Mouse (Mus musculus) adrenal gland, postnatal 14 days (tissue): ENCODE results near the gene Pank1. TPM values are rescaled to one million over a fixed set of nuclear protein-coding genes. Genes with fewer than 3 reads are reported as not detected.

Source experiments
- DNase-seq: peaks from one replicate; pipeline ENCODE4 v3.0.0; 2021; ENCODE audit warnings: mixed read lengths
- microRNA-seq, 2 experiments: library from miRNA; unstranded; fragments of <30 nt; microRNA quantifications; one replicate each; pipeline ENCODE4 v1.2.0; 2021
- total RNA-seq: library from RNA; stranded (reverse); gene quantifications from 2 replicates; pipeline ENCODE4 v1.2.3, GENCODE M21; 2021

The Pank1 gene
- total RNA-seq, 1 experiment from 2014 or later: 134 TPM

DNA sequence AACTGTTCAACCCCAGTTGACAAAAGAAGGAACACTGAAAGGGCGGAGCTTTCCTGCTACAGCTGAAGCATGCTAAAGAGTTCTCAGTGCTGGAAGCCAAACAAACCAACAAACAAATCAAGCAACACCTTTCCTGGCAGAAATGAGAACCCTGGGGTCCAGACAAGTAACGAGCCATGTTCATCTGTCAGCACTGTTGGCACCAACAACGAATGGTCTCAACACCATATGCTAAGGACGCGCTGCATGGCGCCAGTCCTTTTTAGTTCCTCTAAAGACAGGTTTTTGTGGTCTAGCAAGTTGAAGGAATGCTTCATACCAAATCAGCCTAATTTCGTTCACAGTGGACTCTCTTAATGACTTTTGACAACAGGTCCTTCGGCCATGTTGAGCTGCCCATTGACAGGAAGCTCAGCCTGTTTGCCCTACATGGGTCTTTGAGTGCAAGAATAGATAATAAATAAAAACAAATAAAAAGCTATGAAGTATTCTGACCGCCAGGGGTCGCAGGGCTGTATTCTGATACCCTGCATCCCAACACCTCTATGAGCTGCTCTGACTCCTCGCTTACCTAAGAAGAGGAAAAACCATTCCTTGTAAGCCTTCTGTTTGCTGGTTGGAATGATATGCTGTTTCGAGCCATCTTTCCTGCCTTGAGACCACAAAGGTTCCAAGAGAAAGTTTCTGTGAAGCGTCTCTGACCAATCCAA, 53.2 kb downstream of the Pank1 start:
- peak; percentile 66 for DNase-seq

DNA sequence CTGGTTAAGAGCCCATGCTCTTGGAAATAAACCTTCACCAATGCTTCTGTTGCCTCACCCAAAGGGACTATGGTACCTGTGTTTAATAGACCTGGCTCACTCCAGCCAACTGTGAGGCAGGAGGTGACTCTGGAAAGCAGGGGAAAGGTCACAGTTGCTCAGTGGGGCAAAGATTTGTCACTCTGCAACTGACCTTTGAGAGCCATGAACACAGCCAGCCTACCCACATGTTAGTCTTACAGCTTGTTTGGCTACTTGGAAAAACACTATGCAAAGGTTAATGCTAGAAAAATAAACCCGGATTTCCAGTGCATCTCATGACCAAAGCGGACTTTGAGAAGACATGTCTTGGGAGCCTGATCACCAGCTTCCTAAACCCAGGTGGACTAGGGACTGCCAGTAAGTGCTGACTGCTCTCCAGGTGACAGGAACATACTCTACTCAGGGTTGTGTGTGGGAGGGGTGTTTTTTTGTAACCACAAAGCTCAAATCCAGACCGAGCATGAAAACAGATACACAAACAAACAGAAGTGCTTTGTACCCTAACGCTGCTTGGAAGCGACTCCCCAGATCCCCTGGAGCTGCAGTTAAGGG, 59.6 kb downstream of the Pank1 start:
- DNase-seq: peak; percentile 31

DNA sequence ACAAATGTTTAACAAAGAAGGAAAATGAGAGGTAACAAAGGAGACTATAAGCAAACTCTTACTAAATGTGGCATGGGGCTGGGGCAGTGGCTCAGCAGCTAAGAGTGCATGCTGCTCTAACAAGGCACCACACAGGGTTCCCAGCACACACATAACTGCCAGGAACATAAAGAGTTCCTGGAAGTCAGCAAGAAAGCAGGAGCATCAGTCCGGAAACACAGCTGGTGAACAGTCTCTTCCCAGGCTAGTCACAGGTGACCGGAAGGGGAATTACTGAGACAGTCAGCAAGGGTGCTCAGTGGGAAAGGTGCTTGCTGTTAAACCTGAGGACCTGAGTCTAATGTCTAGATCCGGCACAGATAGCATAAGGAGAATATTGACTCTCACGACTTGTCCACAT, 63.9 kb downstream of the Pank1 start:
- no peak for DNase-seq

DNA sequence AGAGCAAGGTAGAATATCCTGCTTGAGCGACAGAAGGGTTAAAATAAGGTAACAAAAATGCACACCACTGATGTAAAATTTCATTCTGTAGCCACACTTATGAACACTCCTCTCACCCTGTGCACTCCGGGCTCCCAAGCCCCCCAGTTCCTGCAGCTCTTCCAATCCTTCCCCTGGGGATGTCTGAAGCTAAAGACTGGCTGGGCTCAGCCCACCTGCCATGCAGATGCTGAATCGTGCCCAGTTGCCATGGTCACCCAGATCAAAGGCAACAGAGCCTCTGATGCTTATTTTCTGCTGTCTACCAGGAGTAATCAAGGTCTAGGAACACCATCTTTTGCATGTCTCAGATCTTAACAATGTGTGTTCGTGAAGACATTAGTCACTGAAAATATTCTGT, 64.6 kb downstream of the Pank1 start:
- DNase-seq: no peak

DNA sequence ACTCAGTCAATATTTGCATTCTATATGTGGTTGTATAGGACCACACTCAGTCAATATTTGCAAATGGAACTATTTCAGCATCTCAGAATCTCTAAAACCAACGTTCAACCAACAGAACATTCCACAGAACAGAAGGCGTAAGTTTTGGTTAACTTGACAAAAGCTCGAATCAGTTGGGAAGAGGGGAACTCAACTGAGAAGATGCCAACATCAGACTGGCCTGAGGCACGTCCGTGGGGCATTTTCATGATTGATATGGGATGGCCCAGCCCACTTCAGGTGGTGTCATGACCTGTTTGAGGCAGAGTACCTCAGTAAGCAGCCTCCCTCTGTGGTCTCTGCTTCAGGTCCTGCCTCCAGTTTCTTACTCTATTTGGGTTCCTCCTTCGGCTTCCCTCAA, 65.3 kb downstream of the Pank1 start:
- no peak for DNase-seq

DNA sequence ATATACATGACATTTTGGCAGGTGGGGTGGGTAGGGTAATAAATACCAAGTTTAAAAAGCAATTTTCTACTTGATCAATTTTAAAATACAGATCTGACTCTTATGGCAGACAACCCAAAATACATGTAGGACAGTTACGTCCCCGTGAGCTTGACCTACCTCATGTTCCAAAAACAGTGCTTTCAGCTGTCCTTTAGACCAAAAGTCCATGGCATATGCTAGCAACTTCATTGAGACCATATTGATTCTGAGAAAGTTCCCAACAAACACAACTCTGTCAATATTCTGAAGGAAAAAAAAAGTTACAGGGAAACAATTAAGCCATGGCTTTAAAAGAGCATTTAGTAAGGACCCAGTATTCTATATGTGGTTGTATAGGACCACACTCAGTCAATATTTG, 65.7 kb downstream of the Pank1 start:
- no peak for DNase-seq

DNA sequence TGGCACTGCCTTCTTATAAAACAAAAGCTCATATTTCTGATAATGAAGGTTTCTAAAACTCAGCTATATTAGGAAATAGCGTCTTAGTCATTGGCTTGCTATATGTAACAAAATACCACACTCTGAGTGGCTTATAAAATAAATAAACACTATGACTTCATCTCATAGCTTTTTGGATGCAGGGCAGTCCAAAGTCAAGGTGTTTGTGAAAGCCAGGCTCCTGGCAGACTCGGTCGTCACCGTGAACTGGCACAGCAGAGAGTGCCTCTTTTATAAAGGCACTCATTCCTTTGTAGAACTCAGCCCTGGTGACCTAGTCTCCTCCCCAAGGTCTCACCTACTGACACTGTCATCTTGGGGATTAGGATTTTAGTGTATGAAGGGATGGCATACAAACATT, 66.5 kb downstream of the Pank1 start:
- no peak for DNase-seq

DNA sequence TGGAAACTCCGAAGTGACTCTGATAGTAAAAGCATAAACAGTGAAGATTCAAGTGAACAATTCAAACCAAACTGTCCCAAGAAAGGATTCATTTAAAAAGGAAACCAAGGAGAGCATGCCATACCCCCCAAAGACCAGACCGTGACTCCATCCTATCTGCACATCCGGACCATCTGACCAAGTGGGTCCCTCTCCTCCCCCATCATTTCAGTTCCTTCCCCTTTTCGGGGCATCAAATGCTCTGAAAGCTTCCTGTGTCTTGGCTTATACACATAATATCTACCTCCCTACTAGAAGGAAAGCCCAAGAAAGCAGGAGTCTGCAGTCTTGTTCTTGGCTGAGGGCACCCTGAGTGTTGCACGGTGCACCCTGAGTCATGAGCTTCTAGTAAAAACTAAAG, 72.1 kb downstream of the Pank1 start:
- DNase-seq: no peak

DNA sequence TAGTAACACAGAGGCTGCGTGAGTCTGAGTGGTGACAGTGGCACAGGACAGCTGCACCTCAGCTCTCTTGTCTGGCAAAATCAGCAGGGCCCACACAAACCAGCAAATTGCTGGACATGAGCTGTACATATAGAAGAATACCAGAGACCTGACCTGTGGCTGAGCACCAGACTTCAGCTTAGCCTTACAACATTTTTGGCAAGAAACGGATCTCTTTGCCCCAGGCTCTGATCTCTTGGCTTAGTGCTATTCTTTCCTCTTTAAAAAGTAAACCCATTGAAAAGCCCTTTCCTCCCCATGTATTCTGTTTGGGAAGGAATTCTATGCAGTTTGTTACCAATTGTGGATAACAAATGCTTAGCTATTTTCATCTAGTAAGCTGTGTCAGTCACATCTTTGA, 74.2 kb downstream of the Pank1 start:
- no peak for DNase-seq

DNA sequence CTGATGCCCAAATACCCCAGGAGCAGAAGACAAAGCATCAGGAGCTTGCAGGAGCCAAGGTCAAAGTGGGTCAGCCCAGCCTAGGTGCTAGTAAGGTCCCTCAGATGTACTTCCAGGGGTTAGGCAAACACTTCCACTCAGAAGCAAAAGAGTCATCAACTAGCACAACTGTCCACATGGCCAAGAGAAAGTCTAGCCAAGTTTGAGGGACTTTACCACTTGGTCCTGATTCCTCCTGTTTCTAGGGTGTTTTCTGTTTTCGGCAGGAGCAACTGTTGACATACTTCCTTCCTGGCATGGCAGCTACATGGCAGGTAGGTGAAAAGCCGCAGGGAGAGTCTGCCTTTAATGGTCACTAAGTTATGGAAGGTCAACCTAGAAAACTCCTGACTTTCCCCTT, 74.7 kb downstream of the Pank1 start:
- DNase-seq: no peak

DNA sequence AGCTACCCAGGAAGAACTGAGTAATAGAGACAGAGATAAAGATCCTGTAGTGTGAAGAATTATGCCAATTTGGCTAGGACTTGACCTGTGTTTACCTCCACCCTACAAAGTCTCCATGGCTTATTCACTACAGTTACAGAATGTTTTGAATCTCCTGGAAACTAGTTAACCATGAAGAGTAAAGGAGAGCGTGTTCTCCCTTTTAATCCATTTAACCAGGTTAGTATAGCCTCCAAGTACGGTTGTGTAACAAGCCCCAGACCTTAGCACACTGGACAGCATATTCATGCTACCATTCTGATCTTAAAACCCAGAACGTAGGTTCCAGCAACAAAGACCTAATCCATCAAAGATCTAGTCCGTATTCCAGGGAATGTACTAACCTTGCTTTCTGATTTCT, 75.9 kb downstream of the Pank1 start:
- no peak for DNase-seq

DNA sequence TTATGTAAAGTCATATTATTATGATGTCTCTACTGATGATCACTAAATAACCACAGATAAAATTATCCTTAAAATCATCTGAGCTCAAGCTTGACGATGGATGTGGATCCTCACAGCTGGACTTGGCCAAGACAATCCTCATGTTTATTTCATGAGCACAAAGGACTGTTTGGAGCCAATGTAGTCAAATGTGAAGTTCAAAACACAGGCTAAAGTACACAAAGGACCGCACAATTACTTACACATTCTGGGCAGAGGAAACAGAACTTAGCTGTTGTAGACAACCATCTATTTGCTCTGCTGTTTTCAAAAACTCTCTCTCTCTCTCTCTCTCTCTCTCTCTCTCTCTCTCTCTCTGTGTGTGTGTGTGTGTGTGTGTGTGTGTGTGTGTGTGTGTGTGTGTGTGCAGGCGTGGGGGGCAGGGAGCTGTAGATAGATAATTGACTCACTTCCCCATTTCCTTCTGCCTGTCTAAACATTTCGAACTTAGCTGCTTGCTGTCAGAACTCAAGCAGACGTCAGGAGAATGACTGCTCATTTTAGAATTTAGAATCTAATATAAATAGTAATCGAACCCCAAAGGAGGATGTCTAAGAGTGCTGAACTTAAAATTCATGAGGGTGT, 79.5 kb downstream of the Pank1 start:
- no peak for DNase-seq

DNA sequence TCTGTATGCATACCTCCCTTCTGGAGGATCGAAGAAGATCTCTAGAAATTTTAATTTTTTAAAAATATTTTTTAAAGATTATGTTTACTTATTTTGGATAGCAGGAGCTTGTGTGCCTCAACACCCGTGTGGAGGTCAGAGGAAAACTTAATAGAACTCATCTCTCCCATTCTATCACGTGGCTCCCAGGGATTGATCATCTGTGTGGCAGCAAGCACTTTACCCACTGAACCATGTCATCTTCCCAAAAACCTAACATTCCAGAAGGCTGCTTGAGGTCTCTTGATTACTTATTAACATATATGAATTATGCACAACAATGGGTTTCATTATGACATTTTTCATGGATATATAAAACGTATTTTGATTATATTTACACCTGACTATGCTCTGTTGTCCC, 82.9 kb downstream of the Pank1 start:
- DNase-seq: no peak

DNA sequence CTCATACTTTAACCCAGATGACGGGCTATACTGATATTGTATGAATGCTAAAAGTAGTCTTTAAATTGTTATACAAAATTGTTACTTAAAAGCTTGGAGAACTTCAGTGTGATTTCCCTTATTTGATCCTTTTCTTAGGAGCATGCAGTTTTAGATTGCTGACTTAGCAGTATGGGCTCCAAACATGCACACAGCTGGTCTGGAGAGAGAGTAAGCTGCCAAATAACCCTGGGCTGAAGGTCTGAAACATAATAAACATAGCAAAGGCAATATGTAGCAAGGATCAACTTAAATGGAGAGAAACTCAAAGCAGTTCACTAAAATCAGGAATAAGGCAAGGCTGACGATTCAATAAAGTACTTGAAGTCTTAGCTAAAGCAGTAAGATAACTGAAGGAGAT, 96.8 kb downstream of the Pank1 start:
- DNase-seq: no peak

DNA sequence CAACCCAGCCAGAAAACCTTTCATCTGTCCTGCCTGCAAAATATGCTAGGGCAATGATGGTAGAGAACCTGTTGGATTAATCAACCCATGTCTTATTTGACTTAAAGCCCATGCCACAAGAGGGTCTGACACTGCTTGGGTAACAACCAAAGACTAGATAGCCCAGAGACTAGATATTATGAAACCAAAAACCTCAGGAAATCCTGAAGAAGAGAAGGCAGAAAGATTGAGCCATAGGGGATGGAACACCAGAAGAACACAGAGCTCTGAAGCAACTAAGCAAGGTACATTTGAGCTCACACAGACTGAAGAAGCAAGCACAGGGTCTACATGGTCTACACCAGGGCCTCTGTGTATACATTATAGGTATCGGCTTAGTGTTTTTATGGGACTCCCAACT, 100.3 kb downstream of the Pank1 start:
- DNase-seq: no peak

DNA sequence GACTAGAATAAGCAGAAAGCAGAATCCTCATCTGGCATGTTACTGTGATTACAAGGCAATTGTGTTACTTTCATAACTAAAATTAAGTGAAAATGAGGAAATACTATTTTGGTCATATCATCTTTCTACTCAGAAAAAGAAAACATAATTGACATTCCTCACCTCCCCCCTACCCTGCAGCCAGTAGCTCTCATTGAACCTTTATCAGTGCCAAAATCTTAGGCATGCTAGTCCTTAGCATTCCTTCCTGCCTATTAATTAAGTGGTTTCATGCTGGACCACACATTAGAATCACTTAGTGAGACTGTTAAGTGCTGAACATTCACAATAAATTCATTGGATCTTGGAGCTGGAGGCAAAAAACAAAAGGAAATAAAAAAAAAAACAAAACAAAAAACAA, 101.2 kb downstream of the Pank1 start:
- no peak for DNase-seq

DNA sequence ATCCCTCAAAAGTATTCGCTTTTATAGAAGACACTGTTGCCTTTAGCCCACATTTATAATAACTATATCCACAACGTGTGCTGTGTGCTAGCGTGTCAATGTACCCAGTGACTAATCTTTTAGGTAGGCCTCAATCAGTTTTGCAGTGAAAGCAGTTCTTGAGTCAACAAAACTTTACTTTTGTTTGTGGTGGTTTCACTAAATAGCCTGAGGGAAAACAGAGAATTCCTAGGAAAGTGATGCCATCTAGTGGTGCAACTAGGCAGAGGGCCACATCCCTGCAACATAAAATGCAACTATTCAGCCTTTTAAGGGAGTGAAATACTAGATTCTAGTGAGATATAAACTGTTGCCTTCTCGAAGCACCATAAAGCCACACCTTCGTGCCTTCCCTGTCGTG, 106.5 kb downstream of the Pank1 start:
- peak; percentile 59 for DNase-seq

DNA sequence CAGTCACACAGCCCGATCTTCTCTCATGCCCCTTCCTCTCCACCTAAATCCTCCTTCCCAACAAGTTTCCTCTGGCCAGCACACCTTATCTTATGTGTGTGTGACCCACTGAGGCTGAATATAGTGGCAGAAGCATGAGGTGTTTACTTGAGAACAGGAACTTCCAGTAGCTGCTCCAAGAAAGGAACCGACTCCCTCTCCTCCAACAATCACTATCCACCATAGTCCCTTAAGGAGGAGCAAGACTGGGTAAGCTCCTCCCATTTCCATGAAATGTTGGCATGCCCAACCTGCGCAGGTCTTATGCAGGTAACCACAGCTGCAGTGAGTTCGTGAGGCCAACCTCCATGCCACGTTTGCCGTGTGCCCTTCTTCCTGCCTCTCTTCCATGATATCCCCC, 108.5 kb downstream of the Pank1 start:
- no peak for DNase-seq

DNA sequence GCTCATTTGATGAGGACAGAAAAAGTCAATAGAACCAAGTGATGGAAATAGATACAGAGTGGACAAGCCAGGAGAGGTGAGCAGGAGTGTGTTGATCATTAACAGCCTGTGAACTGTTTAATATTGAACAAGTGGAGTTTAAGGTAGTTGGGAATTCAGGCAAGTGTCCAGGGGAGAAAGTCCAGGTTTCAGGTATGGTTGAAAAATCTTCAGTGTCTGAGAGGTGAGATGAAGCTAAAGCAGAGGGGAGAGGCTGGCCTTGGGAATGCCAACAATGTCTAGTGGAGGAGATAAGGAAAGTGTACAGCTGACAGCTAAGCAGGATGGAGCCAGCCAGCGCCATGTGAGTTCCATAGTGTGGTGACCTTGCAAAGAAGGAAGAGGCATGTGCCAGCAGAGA, 120.5 kb downstream of the Pank1 start:
- DNase-seq: no peak

Small RNA genes within 50 kb of the gene (microRNA-seq; reads per million reads assigned to microRNA genes)
- 1,266 to 3,150 reads per million in 2 experiments for gene Mir107

Other genes with a start within 250 kb of the Pank1 start
- gene Ifit1bl2, start 238.7 kb downstream of the Pank1 start, total RNA-seq: 0.11 and 0.15 TPM in 2 replicates
- gene Ifit1, start 238.6 kb downstream of the Pank1 start, total RNA-seq: 2.0 and 3.6 TPM in 2 replicates
- gene Slc16a12, start 132.2 kb downstream of the Pank1 start, total RNA-seq: 0.79 and 7.7 TPM in 2 replicates
- gene Kif20b, start 42.9 kb upstream of the Pank1 start, total RNA-seq: 8.2 and 10.7 TPM in 2 replicates